Mouse (Mus musculus) ES-E14 (cell line): ENCODE measurements at regions not wholly inside any gene's neighbourhood (a gene's known extent, or its start where the extent isn't known, plus 50 kb on each side); places are given as distances from the start of the nearest gene placed in this dataset.

ENCODE experiments used
- DNase-seq: peaks from one replicate; pipeline ENCODE4 v3.0.0-alpha.2; 2013; ENCODE audit warnings: low read depth, low spot score
- H3K27ac ChIP-seq: 2 replicates; pipeline ENCODE4 v1.5.1; 2012; ENCODE audit warnings: low read depth, mild to moderate bottlenecking, low read length, moderate library complexity, mixed read lengths; ENCODE audit not compliant: poor library complexity, insufficient read depth, severe bottlenecking
- H3K36me3 ChIP-seq: 2 replicates; pipeline ENCODE4 v1.6.1; 2012; ENCODE audit warnings: mild to moderate bottlenecking, low read length, moderate library complexity, mixed read lengths; ENCODE audit not compliant: control insufficient read depth, poor library complexity, insufficient read depth, severe bottlenecking
- H3K4me1 ChIP-seq, 2 experiments: fragments of 150-350 bp in 1 of 2; sonication (generic) in 1 of 2; 2 replicates each; pipeline ENCODE4 v1.6.1; 2012; ENCODE audit warnings: low read length in 2 of 2, mild to moderate bottlenecking in 1 of 2, mixed read lengths in 1 of 2; ENCODE audit not compliant: control insufficient read depth in 2 of 2, insufficient read depth in 2 of 2, poor library complexity in 1 of 2
- H3K4me3 ChIP-seq, 2 experiments: fragments of 150-350 bp in 1 of 2; sonication (generic) in 1 of 2; 2 replicates each; pipeline ENCODE4 v1.5.1; 2012; ENCODE audit warnings: low read length in 2 of 2, low read depth in 1 of 2, mild to moderate bottlenecking in 1 of 2, mixed read lengths in 1 of 2; ENCODE audit not compliant: insufficient read depth in 1 of 2, poor library complexity in 1 of 2, severe bottlenecking in 1 of 2
- H3K9ac ChIP-seq: 2 replicates; pipeline ENCODE4 v1.6.1; 2012; ENCODE audit warnings: low read depth, mild to moderate bottlenecking, low read length, mixed read lengths; ENCODE audit not compliant: poor library complexity, insufficient read depth, severe bottlenecking
- H3K9me3 ChIP-seq: fragments of 150-350 bp; sonication (generic); 2 replicates; pipeline ENCODE4 v1.6.1; 2012; ENCODE audit warnings: low read depth, mild to moderate bottlenecking, low read length; ENCODE audit not compliant: control insufficient read depth, insufficient read depth
- CHD2 ChIP-seq: IDR thresholded peaks from 2 replicates; pipeline ENCODE4 v1.6.1; 2014; ENCODE audit warnings: mild to moderate bottlenecking, low read depth, low read length, inconsistent platforms
- HCFC1 ChIP-seq: IDR thresholded peaks from 2 replicates; pipeline ENCODE4 v1.6.1; 2012; ENCODE audit warnings: low read length, inconsistent platforms, borderline replicate concordance; ENCODE audit not compliant: insufficient read depth
- MAFK ChIP-seq: IDR thresholded peaks from 2 replicates; pipeline ENCODE4 v1.6.1; 2014; ENCODE audit warnings: mild to moderate bottlenecking, low read depth, low read length, inconsistent platforms; ENCODE audit not compliant: insufficient read depth
- ZC3H11A ChIP-seq: IDR thresholded peaks from 2 replicates; pipeline ENCODE4 v1.6.1; 2012; ENCODE audit warnings: low read depth, mild to moderate bottlenecking, inconsistent platforms, low read length, borderline replicate concordance
- ZNF384 ChIP-seq: IDR thresholded peaks from 2 replicates; pipeline ENCODE4 v1.6.1; 2012; ENCODE audit warnings: low read depth, low read length, inconsistent platforms
- in situ Hi-C, 2 experiments: fragments of 600-800 bp; cut with MboI; formaldehyde crosslinking; loops; one replicate each; pipeline ENCODE4 v1.15.1; 2025; ENCODE audit warnings: low sequenced_read_pairs in 2 of 2, inconsistent platforms in 1 of 2; ENCODE audit not compliant: unreplicated experiment in 2 of 2

GRCm38 (mm10) chr10:67766099-67766498 lies 146.4 kb downstream of the Zfp365 start:
- DNase-seq: peak; percentile 59
- in situ Hi-C loops: no loop called here
- Histone ChIP-seq H3K27ac (no peak overlapping the region), H3K9ac (no peak overlapping the region), H3K4me3 (no peak overlapping the region), H3K4me1 (no peaks in the 10 kb centered on the region), H3K9me3 (no peaks in the 10 kb centered on the region), H3K36me3 (no peaks in the 10 kb centered on the region)
- TF ChIP-seq CHD2: no peak
- no peak for TF ChIP-seq ZNF384
- TF ChIP-seq MAFK: no peak
- no peak for TF ChIP-seq HCFC1

GRCm38 (mm10) chr10:67760424-67760823 lies 152.0 kb downstream of the Zfp365 start:
- DNase-seq: no peak
- no peak overlapping the region for H3K9ac ChIP-seq
- no peak overlapping the region for H3K4me3 ChIP-seq
- H3K9me3 ChIP-seq: no peaks in the 10 kb centered on the region
- no peak overlapping the region for H3K27ac ChIP-seq
- no peaks in the 10 kb centered on the region for H3K36me3 ChIP-seq
- in situ Hi-C loops: no loop called here
- no peak for TF ChIP-seq HCFC1
- TF ChIP-seq MAFK: no peak
- no peak for TF ChIP-seq ZC3H11A
- TF ChIP-seq CHD2: no peak
- no peak for TF ChIP-seq ZNF384
- H3K4me1 ChIP-seq: no peaks in the 10 kb centered on the region

GRCm38 (mm10) chr10:67748121-67748520 lies 164.3 kb downstream of the Zfp365 start:
- no peak for DNase-seq
- no peak overlapping the region for H3K27ac ChIP-seq
- H3K36me3 ChIP-seq: no peaks in the 10 kb centered on the region
- no peaks in the 10 kb centered on the region for H3K9me3 ChIP-seq
- no peak overlapping the region for H3K9ac ChIP-seq
- H3K4me3 ChIP-seq: no peak overlapping the region
- TF ChIP-seq ZC3H11A: no peak
- TF ChIP-seq CHD2: no peak
- no peak for TF ChIP-seq MAFK
- TF ChIP-seq ZNF384: no peak
- TF ChIP-seq HCFC1: no peak
- no peaks in the 10 kb centered on the region for H3K4me1 ChIP-seq
- in situ Hi-C loops: loop anchor here in 1 of 2 experiments (25.0 kb wide), 1 partner anchor 436 kb away; no protein-coding TSS in a partner anchor

- H3K36me3 ChIP-seq: no peaks in the 10 kb centered on the region
- no peak overlapping the region for H3K4me3 ChIP-seq
- no peak for TF ChIP-seq CHD2
- no peak for TF ChIP-seq MAFK
- TF ChIP-seq ZNF384: no peak
- no peak for TF ChIP-seq HCFC1
- TF ChIP-seq ZC3H11A: no peak
- no peak overlapping the region for H3K9ac ChIP-seq
- in situ Hi-C loops: loop anchor here in 1 of 2 experiments (25.0 kb wide), 1 partner anchor 435 kb away; no protein-coding TSS in a partner anchor
- H3K27ac ChIP-seq: no peak overlapping the region
- H3K4me1 ChIP-seq: no peaks in the 10 kb centered on the region
- no peaks in the 10 kb centered on the region for H3K9me3 ChIP-seq
- DNase-seq: no peak
These were observed 165.0 kb downstream of the Zfp365 start for GRCm38 (mm10) chr10:67747461-67747860.

GRCm38 (mm10) chr10:67746140-67746539 lies 166.3 kb downstream of the Zfp365 start:
- no peak for TF ChIP-seq CHD2
- no peak for TF ChIP-seq HCFC1
- no peak for TF ChIP-seq MAFK
- TF ChIP-seq ZC3H11A: no peak
- TF ChIP-seq ZNF384: no peak
- no peak overlapping the region for H3K4me3 ChIP-seq
- no peak overlapping the region for H3K27ac ChIP-seq
- no peaks in the 10 kb centered on the region for H3K9me3 ChIP-seq
- H3K4me1 ChIP-seq: no peaks in the 10 kb centered on the region
- DNase-seq: no peak
- H3K36me3 ChIP-seq: no peaks in the 10 kb centered on the region
- in situ Hi-C loops: loop anchor here in 1 of 2 experiments (25.0 kb wide), 1 partner anchor 434 kb away; no protein-coding TSS in a partner anchor
- H3K9ac ChIP-seq: no peak overlapping the region
